Mouse (Mus musculus) mesoderm, embryonic 11.5 days (tissue): Measurements from ENCODE around the gene Arhgef10l.

Experiments used
- DNase-seq: peaks from one replicate; pipeline ENCODE4 v3.0.0-alpha.2; 2012; ENCODE audit warnings: low read depth, low spot score

The Arhgef10l gene

GRCm38 (mm10) chr4:140529735-140530134 is 136.1 kb downstream of the Arhgef10l start:
- no peak for DNase-seq

- DNase-seq = no peak
These were observed 137.4 kb downstream of the Arhgef10l start for GRCm38 (mm10) chr4:140528443-140528842.

- DNase-seq = no peak
These were observed 140.1 kb downstream of the Arhgef10l start for GRCm38 (mm10) chr4:140525674-140526177.

GRCm38 (mm10) chr4:140524927-140525326 is 140.9 kb downstream of the Arhgef10l start:
- DNase-seq = no peak

- no peak for DNase-seq
These were observed 142.9 kb downstream of the Arhgef10l start for GRCm38 (mm10) chr4:140522873-140523272.

- no peak for DNase-seq
These were observed 145.1 kb downstream of the Arhgef10l start for GRCm38 (mm10) chr4:140520719-140521118.

GRCm38 (mm10) chr4:140513797-140514196 is 152.0 kb downstream of the Arhgef10l start:
- DNase-seq = no peak

GRCm38 (mm10) chr4:140509856-140510255 is 156.0 kb downstream of the Arhgef10l start:
- no peak for DNase-seq

GRCm38 (mm10) chr4:140507172-140507714 is 158.6 kb downstream of the Arhgef10l start:
- DNase-seq = peak; percentile 41

GRCm38 (mm10) chr4:140505608-140506002 is 160.2 kb downstream of the Arhgef10l start:
- DNase-seq = no peak

GRCm38 (mm10) chr4:140504921-140505607 is 160.7 kb downstream of the Arhgef10l start:
- DNase-seq = no peak

- DNase-seq = no peak
These were observed 161.5 kb downstream of the Arhgef10l start for GRCm38 (mm10) chr4:140504067-140504913.

- DNase-seq = no peak
These were observed 165.0 kb downstream of the Arhgef10l start for GRCm38 (mm10) chr4:140500766-140501165.

- DNase-seq = no peak
These were observed 166.2 kb downstream of the Arhgef10l start for GRCm38 (mm10) chr4:140499571-140499970.

GRCm38 (mm10) chr4:140497169-140497568 is 168.6 kb downstream of the Arhgef10l start:
- DNase-seq = peak; percentile 61

GRCm38 (mm10) chr4:140491555-140491954 is 174.3 kb downstream of the Arhgef10l start:
- DNase-seq = no peak

GRCm38 (mm10) chr4:140485442-140485841 is 180.4 kb downstream of the Arhgef10l start:
- DNase-seq = no peak

GRCm38 (mm10) chr4:140483134-140483533 is 182.7 kb downstream of the Arhgef10l start:
- DNase-seq = no peak

- no peak for DNase-seq
These were observed 185.3 kb downstream of the Arhgef10l start for GRCm38 (mm10) chr4:140480369-140481067.

GRCm38 (mm10) chr4:140475194-140475593 is 190.6 kb downstream of the Arhgef10l start:
- DNase-seq = no peak

- peak; percentile 30 for DNase-seq
These were observed 195.9 kb downstream of the Arhgef10l start for GRCm38 (mm10) chr4:140469760-140470452.
